23 mouse cellular contexts compared by ENCODE assay signal in genomic region chr12:82332836-82333614, GRCm38 (mm10).
A peak's percentile ranks its signal among the peaks of the same experiment; 100 is the strongest.
DNase-seq lines count a peak whose midpoint lies in the region; ATAC-seq lines count a peak whose summit lies in the region.
"Had no signal": no experiment of that assay in that cellular context is flagged by ENCODE, and none has a peak within 500 bp of the region (broad histone marks: within the 10 kb centered on the region; RNA-seq: fewer than 3 reads in every experiment).

No protein-coding gene starts in this region.

- ATAC-seq in kidney, embryonic 14.5 days (ENCODE audit: low FRiP score, low TSS enrichment) = no peak
- peak; percentile 72; the same call in 1 of the 2 replicates for ATAC-seq in embryonic facial prominence, embryonic 12.5 days (ENCODE audit: insufficient number of reproducible peaks, insufficient read depth, low FRiP score, low TSS enrichment)
- ATAC-seq in intestine, embryonic 15.5 days = no peak
- ATAC-seq: forebrain, embryonic 16.5 days had no signal

- peak; percentile 39 for DNase-seq in embryo, embryonic 10.5 days (ENCODE audit: low spot score)
- no peak for DNase-seq in embryo, embryonic 10 days (ENCODE audit: low spot score)
- peak; percentile 84 for DNase-seq in kidney, adult 9 months
- peak; percentile 43 for DNase-seq in kidney, postnatal 14 days
- DNase-seq in c-Kit-positive CD71-positive TER-119-positive erythroid progenitor cells, embryonic 14.5 days (ENCODE audit: low spot score) = no peak
- DNase-seq: adrenal gland, postnatal 14 days; cerebellum, adult 8-10 months; gastrocnemius, postnatal 14 days; heart, adult 2 months; layer of hippocampus, postnatal 36 days; liver; lung, adult 2 months; lung, postnatal 14 days; thymus, postnatal 36 days had no signal

- H3K27me3 ChIP-seq in kidney, embryonic 14.5 days (ENCODE audit: control insufficient read depth, insufficient read depth, low read length) = no peaks in the 10 kb centered on the region
- no peaks in the 10 kb centered on the region for H3K27me3 ChIP-seq in embryonic facial prominence, embryonic 12.5 days
- H3K27me3 ChIP-seq in intestine, embryonic 15.5 days (replicated peaks) = no peaks in the 10 kb centered on the region
- H3K27me3 ChIP-seq: heart, embryonic 13.5 days; hindbrain, embryonic 13.5 days; stomach, embryonic 15.5 days had no signal

- no peak overlapping the region for H3K9ac ChIP-seq in kidney, embryonic 14.5 days (ENCODE audit: low read depth, low read length)
- no peak overlapping the region for H3K9ac ChIP-seq in embryonic facial prominence, embryonic 12.5 days
- H3K9ac ChIP-seq in intestine, embryonic 15.5 days = no peak overlapping the region
- H3K9ac ChIP-seq: heart, embryonic 13.5 days; hindbrain, embryonic 13.5 days; stomach, embryonic 15.5 days had no signal

- no peak overlapping the region for H3K27ac ChIP-seq in kidney, embryonic 14.5 days (ENCODE audit: low read depth, low read length)
- peak overlapping the region; percentile 41; the same call in 1 of the 2 replicates for H3K27ac ChIP-seq in embryonic facial prominence, embryonic 12.5 days
- no peak overlapping the region for H3K27ac ChIP-seq in intestine, embryonic 15.5 days
- H3K27ac ChIP-seq: heart, adult 2 months; heart, embryonic 13.5 days; hindbrain, embryonic 13.5 days; stomach, embryonic 15.5 days had no signal

- no peak overlapping the region for H3K4me3 ChIP-seq in kidney, embryonic 14.5 days (ENCODE audit: low read length)
- H3K4me3 ChIP-seq in embryonic facial prominence, embryonic 12.5 days = no peak overlapping the region
- no peak overlapping the region for H3K4me3 ChIP-seq in intestine, embryonic 15.5 days (replicated peaks)
- H3K4me3 ChIP-seq: forebrain, embryonic 10.5 days; heart, adult 2 months; heart, embryonic 13.5 days; hindbrain, embryonic 13.5 days; stomach, embryonic 15.5 days had no signal

- no peaks in the 10 kb centered on the region for H3K9me3 ChIP-seq in kidney, embryonic 14.5 days (ENCODE audit: control insufficient read depth, low read length)
- H3K9me3 ChIP-seq in embryonic facial prominence, embryonic 12.5 days = no peaks in the 10 kb centered on the region
- no peaks in the 10 kb centered on the region for H3K9me3 ChIP-seq in intestine, embryonic 15.5 days
- H3K9me3 ChIP-seq: forebrain, embryonic 10.5 days; heart, embryonic 13.5 days; hindbrain, embryonic 13.5 days; stomach, embryonic 15.5 days had no signal

- H3K4me2 ChIP-seq in kidney, embryonic 14.5 days (replicated peaks; ENCODE audit: low read depth, low read length) = no peak overlapping the region
- 0 out of 2 replicates have a peak overlapping the region, but pooled peaks have one; percentile 3 for H3K4me2 ChIP-seq in embryonic facial prominence, embryonic 12.5 days (replicated peaks)
- H3K4me2 ChIP-seq in intestine, embryonic 15.5 days (replicated peaks) = no peak overlapping the region
- H3K4me2 ChIP-seq: heart, embryonic 13.5 days; hindbrain, embryonic 13.5 days; midbrain, embryonic 11.5 days; stomach, embryonic 15.5 days had no signal

- 53% methylated on average over 12 of the region's 12 CpGs for WGBS in kidney, embryonic 14.5 days
- 38% methylated on average over 12 of the region's 12 CpGs for WGBS in embryonic facial prominence, embryonic 12.5 days
- 83% methylated on average over 12 of the region's 12 CpGs for WGBS in intestine, embryonic 15.5 days

- peaks cover 6% of the 10 kb centered on the region for H3K4me1 ChIP-seq in kidney, embryonic 14.5 days (ENCODE audit: control insufficient read depth, insufficient read depth, low read length)
- peaks cover 26% of the 10 kb centered on the region for H3K4me1 ChIP-seq in embryonic facial prominence, embryonic 12.5 days
- peaks cover 4% of the 10 kb centered on the region; the same call in 1 of the 2 replicates for H3K4me1 ChIP-seq in intestine, embryonic 15.5 days (replicated peaks)
- H3K4me1 ChIP-seq: stomach, embryonic 15.5 days had no signal

- no peaks in the 10 kb centered on the region for H3K36me3 ChIP-seq in kidney, embryonic 14.5 days (ENCODE audit: control insufficient read depth, insufficient read depth, low read length)
- no peaks in the 10 kb centered on the region for H3K36me3 ChIP-seq in embryonic facial prominence, embryonic 12.5 days
- H3K36me3 ChIP-seq in intestine, embryonic 15.5 days = no peaks in the 10 kb centered on the region
- H3K36me3 ChIP-seq: heart, embryonic 13.5 days; hindbrain, embryonic 13.5 days; stomach, embryonic 15.5 days had no signal

Comparison
In these comparisons a context has a peak if more than half of its experiments do, and no peak if none do; other contexts are left out.
1. DNase-seq: peak in embryo, embryonic 10.5 days (single experiment), kidney, adult 9 months (single experiment) and kidney, postnatal 14 days (single experiment); none in embryo, embryonic 10 days (single experiment) and c-Kit-positive CD71-positive TER-119-positive erythroid progenitor cells, embryonic 14.5 days (single experiment).